Mouse (Mus musculus) CH12.LX (cell line): ENCODE results near the gene Col7a1. TPM values are rescaled to one million over a fixed set of nuclear protein-coding genes. Genes with fewer than 3 reads are reported as not detected.

Experiments
- DNase-seq: peaks from one replicate; pipeline ENCODE4 v3.0.0-alpha.2; 2013; ENCODE audit errors: extremely low read depth
- H3K27ac ChIP-seq: 2 replicates; pipeline ENCODE4 v1.5.1; 2012; ENCODE audit warnings: low read depth, mild to moderate bottlenecking, control low read depth, moderate library complexity; ENCODE audit not compliant: insufficient read depth
- H3K27me3 ChIP-seq: replicated peaks from 2 replicates; pipeline ENCODE3; 2012; ENCODE audit warnings: inconsistent platforms
- H3K36me3 ChIP-seq, 2 experiments: replicated peaks in 1 of 2; 2 replicates each; pipeline versions ENCODE3 to v1.6.1; 2012; ENCODE audit warnings: inconsistent platforms in 1 of 2, low read length in 1 of 2, mild to moderate bottlenecking in 1 of 2, mixed read lengths in 1 of 2, moderate library complexity in 1 of 2; ENCODE audit not compliant: control insufficient read depth in 1 of 2, insufficient read depth in 1 of 2
- H3K4me1 ChIP-seq, 2 experiments: 2 replicates each; pipeline ENCODE4 v1.6.1; 2012; ENCODE audit warnings: inconsistent platforms in 1 of 2, moderate library complexity in 1 of 2; ENCODE audit not compliant: insufficient read depth in 2 of 2, control insufficient read depth in 1 of 2
- H3K4me2 ChIP-seq: 2 replicates; pipeline ENCODE4 v1.6.1; 2012; ENCODE audit warnings: low read depth, mild to moderate bottlenecking, control low read depth; ENCODE audit not compliant: poor library complexity, insufficient read depth, severe bottlenecking
- H3K4me3 ChIP-seq, 3 experiments: fragments of 150-350 bp in 1 of 3; sonication (generic) in 1 of 3; replicated peaks in 1 of 3; 2 replicates each; pipeline versions ENCODE3 to v1.5.1; 2011 to 2012; ENCODE audit warnings: low read depth in 2 of 3, low read length in 2 of 3, mild to moderate bottlenecking in 2 of 3, moderate library complexity in 2 of 3, control low read depth in 1 of 3, improper control_type of control experiment in 1 of 3, inconsistent platforms in 1 of 3, mixed read lengths in 1 of 3; ENCODE audit not compliant: poor library complexity in 1 of 3
- H3K79me2 ChIP-seq: replicated peaks from 2 replicates; pipeline ENCODE4 v1.6.1; 2012; ENCODE audit warnings: mild to moderate bottlenecking, moderate library complexity; ENCODE audit not compliant: control insufficient read depth, poor library complexity, insufficient read depth, severe bottlenecking; ENCODE audit errors: extremely low read depth
- H3K9ac ChIP-seq: 2 replicates; pipeline ENCODE4 v1.6.1; 2012; ENCODE audit warnings: low read depth, mild to moderate bottlenecking, control low read depth, moderate library complexity; ENCODE audit not compliant: insufficient read depth
- H3K9me3 ChIP-seq: replicated peaks from 2 replicates; pipeline ENCODE3; 2012; ENCODE audit warnings: low read length, inconsistent platforms, mixed read lengths
- BHLHE40 ChIP-seq: IDR thresholded peaks from 2 replicates; pipeline ENCODE4 v1.6.1; 2011; ENCODE audit warnings: mild to moderate bottlenecking, low read depth, low read length, improper control_type of control experiment
- CHD1 ChIP-seq: IDR thresholded peaks from 2 replicates; pipeline ENCODE4 v1.6.1; 2012; ENCODE audit warnings: low read depth, low read length, improper control_type of control experiment, inconsistent platforms
- CTCF ChIP-seq, 2 experiments: IDR thresholded peaks in 1 of 2; conservative IDR thresholded peaks in 1 of 2; 2 replicates each; pipeline ENCODE4 v1.5.1; 2011 to 2012; ENCODE audit warnings: low read depth in 2 of 2, low read length in 2 of 2, improper control_type of control experiment in 1 of 2, inconsistent platforms in 1 of 2, mild to moderate bottlenecking in 1 of 2, moderate library complexity in 1 of 2
- E2F4 ChIP-seq: IDR thresholded peaks from 2 replicates; pipeline ENCODE4 v1.6.1; 2011; ENCODE audit warnings: low read depth, low read length, improper control_type of control experiment; ENCODE audit not compliant: insufficient replicate concordance
- ELF1 ChIP-seq: IDR thresholded peaks from 2 replicates; pipeline ENCODE4 v1.6.1; 2014; ENCODE audit warnings: low read depth, mild to moderate bottlenecking, inconsistent platforms, low read length, improper control_type of control experiment
- EP300 ChIP-seq: IDR thresholded peaks from 2 replicates; pipeline ENCODE4 v1.6.1; 2011; ENCODE audit warnings: low read length, improper control_type of control experiment
- JUN ChIP-seq: IDR thresholded peaks from 2 replicates; pipeline ENCODE4 v1.6.1; 2011; ENCODE audit warnings: low read depth, mild to moderate bottlenecking, low read length, improper control_type of control experiment, moderate library complexity; ENCODE audit not compliant: insufficient read depth
- KAT2A ChIP-seq: IDR thresholded peaks from 2 replicates; pipeline ENCODE4 v1.6.1; 2012; ENCODE audit warnings: low read length, improper control_type of control experiment, inconsistent platforms; ENCODE audit not compliant: insufficient replicate concordance
- MAFK ChIP-seq: IDR thresholded peaks from 2 replicates; pipeline ENCODE4 v1.6.1; 2011; ENCODE audit warnings: low read length, improper control_type of control experiment; ENCODE audit not compliant: insufficient replicate concordance
- MAX ChIP-seq: IDR thresholded peaks from 2 replicates; pipeline ENCODE4 v1.6.1; 2011; ENCODE audit warnings: low read length, improper control_type of control experiment
- MEF2A ChIP-seq: IDR thresholded peaks from 2 replicates; pipeline ENCODE4 v1.6.1; 2014; ENCODE audit warnings: low read depth, mild to moderate bottlenecking, inconsistent platforms, low read length, improper control_type of control experiment, borderline replicate concordance
- MXI1 ChIP-seq: IDR thresholded peaks from 2 replicates; pipeline ENCODE4 v1.6.1; 2011; ENCODE audit warnings: mild to moderate bottlenecking, low read depth, low read length, improper control_type of control experiment
- MYC ChIP-seq: IDR thresholded peaks from 2 replicates; pipeline ENCODE4 v1.6.1; 2011; ENCODE audit warnings: low read depth, mild to moderate bottlenecking, improper control_type of control experiment, low read length
- NELFE ChIP-seq: IDR thresholded peaks from 2 replicates; pipeline ENCODE4 v1.6.1; 2011; ENCODE audit warnings: low read depth, low read length, improper control_type of control experiment
- PAX5 ChIP-seq: IDR thresholded peaks from 2 replicates; pipeline ENCODE4 v1.6.1; 2012; ENCODE audit warnings: low read length, inconsistent platforms, mixed read lengths
- POLR2A ChIP-seq: IDR thresholded peaks from 2 replicates; pipeline ENCODE4 v1.6.1; 2011; ENCODE audit warnings: low read depth, mild to moderate bottlenecking, improper control_type of control experiment, low read length
- RCOR1 ChIP-seq: conservative IDR thresholded peaks from 2 replicates; pipeline ENCODE4 v1.6.1; 2012; ENCODE audit warnings: low read depth, mild to moderate bottlenecking, inconsistent platforms, low read length, improper control_type of control experiment
- SMC3 ChIP-seq: IDR thresholded peaks from 2 replicates; pipeline ENCODE4 v1.6.1; 2011; ENCODE audit warnings: low read depth, low read length, improper control_type of control experiment
- TBP ChIP-seq: conservative IDR thresholded peaks from 2 replicates; pipeline ENCODE4 v1.6.1; 2011; ENCODE audit warnings: low read depth, low read length, improper control_type of control experiment
- TCF12 ChIP-seq: IDR thresholded peaks from 2 replicates; pipeline ENCODE4 v1.6.1; 2014; ENCODE audit warnings: low read depth, mild to moderate bottlenecking, inconsistent platforms, low read length, improper control_type of control experiment
- USF1 ChIP-seq: IDR thresholded peaks from 2 replicates; pipeline ENCODE4 v1.6.1; 2014; ENCODE audit warnings: low read depth, mild to moderate bottlenecking, inconsistent platforms, low read length, improper control_type of control experiment
- USF2 ChIP-seq: conservative IDR thresholded peaks from 2 replicates; pipeline ENCODE4 v1.6.1; 2011; ENCODE audit warnings: low read depth, low read length, improper control_type of control experiment
- ZC3H11A ChIP-seq: IDR thresholded peaks from 2 replicates; pipeline ENCODE4 v1.6.1; 2012; ENCODE audit warnings: low read depth, mild to moderate bottlenecking, inconsistent platforms, low read length, improper control_type of control experiment
- ZMIZ1 ChIP-seq: IDR thresholded peaks from 2 replicates; pipeline ENCODE4 v1.6.1; 2012; ENCODE audit warnings: low read depth, mild to moderate bottlenecking, inconsistent platforms, low read length, improper control_type of control experiment
- dilution Hi-C: fragments of 300-500 bp; cut with MboI; formaldehyde crosslinking; loops from 2 replicates; pipeline ENCODE4 v1.14.3; 2020; ENCODE audit warnings: low sequenced_read_pairs; ENCODE audit not compliant: extremely low pct_unique_long_range_greater_than_20kb, extremely low pct_ligation_motif_present
- in situ Hi-C: fragments of 300-500 bp; cut with MboI; formaldehyde crosslinking; loops from 3 replicates; pipeline ENCODE4 v1.14.3; 2019; ENCODE audit warnings: low sequenced_read_pairs, low pct_ligation_motif_present, low pct_unique_long_range_greater_than_20kb, mixed read lengths
- polyA plus RNA-seq: library from polyadenylated mRNA; unstranded; fragments of >175 nt; gene quantifications from 2 replicates; pipeline ENCODE4 v1.2.1, GENCODE M21; 2012; ENCODE audit warnings: low read depth; ENCODE audit not compliant: insufficient read length
- total RNA-seq, 2 experiments: library from RNA; depleted of rRNA; stranded (reverse); fragments of 300-350 nt in 1 of 2; fragments of >200 nt in 1 of 2; gene quantifications; 2 replicates each; pipeline ENCODE4 v1.2.3; 2012 to 2014

Col7a1 gene
- total and polyA plus RNA-seq, 3 experiments, result 0.31 to 2.0 (median 0.98) TPM

DNA sequence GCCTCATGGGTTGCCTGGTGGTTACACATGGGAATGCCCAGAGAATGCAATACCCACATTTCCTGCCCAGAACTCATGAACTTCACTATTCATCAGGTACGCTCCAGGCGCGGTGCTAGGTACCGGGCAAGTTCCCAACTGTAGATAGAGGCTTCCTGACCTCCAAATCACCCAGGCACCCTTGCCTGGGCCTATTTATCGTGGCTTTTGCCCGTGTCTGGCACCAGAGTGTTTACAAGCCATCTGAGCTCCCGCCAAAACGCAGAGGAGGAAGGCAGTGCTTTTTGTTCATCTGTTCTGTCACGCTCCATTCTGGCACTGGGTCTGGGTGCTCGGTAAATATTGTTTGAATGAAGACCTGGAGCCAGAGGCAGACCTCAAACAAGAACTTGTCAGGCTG is 39.8 kb upstream of the Col7a1 start:
- Histone ChIP-seq H3K4me3 (no peak overlapping the region), H3K27ac (no peak overlapping the region), H3K4me2 (no peak overlapping the region), H3K79me2 (no peaks in the 10 kb centered on the region), H3K27me3 (no peaks in the 10 kb centered on the region), H3K36me3 (peaks cover 0 to 13% of the 10 kb centered on the region in 2 experiments), H3K4me1 (no peaks in the 10 kb centered on the region), H3K9me3 (no peaks in the 10 kb centered on the region), H3K9ac (no peak overlapping the region)
- TF ChIP-seq ZC3H11A (no peak), ELF1 (no peak), USF2 (no peak), MYC (no peak), MEF2A (no peak), EP300 (no peak), RCOR1 (no peak), TBP (no peak), CHD1 (no peak), CTCF (conservative IDR thresholded peaks at IDR 0.05 in 1 of 2, IDR thresholded peaks at IDR 0.05 in 1 of 2; ENCODE audit: low read depth in 2 of 2, low read length in 2 of 2) (no peak), KAT2A (no peak), MAX (no peak), NELFE (no peak), SMC3 (no peak), MAFK (no peak)
- in situ Hi-C loops, result no loop called here
- no peak for DNase-seq
- dilution Hi-C loops, result no loop called here

DNA sequence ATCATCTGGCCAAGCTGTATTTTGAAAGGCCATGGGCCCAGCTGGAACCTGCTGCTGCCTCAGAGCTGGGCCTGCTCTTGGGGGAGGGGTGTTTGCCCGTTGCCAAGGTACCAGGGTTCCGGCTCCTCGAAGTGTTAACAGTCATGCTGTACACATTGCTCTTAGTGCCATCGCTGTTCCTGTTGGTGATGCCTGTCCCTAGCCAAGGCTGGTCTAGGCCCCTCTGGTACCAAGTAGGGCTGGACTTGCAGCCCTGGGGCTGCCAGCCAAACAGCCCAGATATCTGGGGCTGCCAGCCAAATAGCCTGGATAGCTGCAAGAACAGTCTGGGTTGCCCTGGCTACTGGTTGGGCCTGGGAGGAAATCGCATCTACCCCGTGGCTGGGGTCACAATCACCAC is 38.9 kb upstream of the Col7a1 start, which contains the start of gene Tmem89:
TSS of gene Tmem89 (plus strand) at position 129 of the 400 bp plus-strand sequence.
- H3K4me3 ChIP-seq, result no peak within 1 kb of the TSS
- H3K9me3 ChIP-seq, result no peaks in the 10 kb centered on the region
- H3K27me3 ChIP-seq, result no peaks in the 10 kb centered on the region
- no peak within 1 kb of the TSS for H3K4me2 ChIP-seq
- DNase-seq, result no peak
- dilution Hi-C loops, result no loop called here
- H3K9ac ChIP-seq, result no peak within 1 kb of the TSS
- H3K36me3 ChIP-seq, result peaks cover 0 to 13% of the 10 kb centered on the region in 2 experiments
- no peaks in the 10 kb centered on the region for H3K79me2 ChIP-seq
- TF ChIP-seq USF1 (no peak), E2F4 (no peak), ELF1 (no peak), EP300 (no peak), MEF2A (no peak), NELFE (no peak), ZMIZ1 (no peak), MXI1 (no peak), TCF12 (no peak), PAX5 (no peak), CHD1 (no peak), SMC3 (no peak), JUN (no peak), POLR2A (no peak), BHLHE40 (no peak)
- in situ Hi-C loops, result no loop called here
- no peaks in the 10 kb centered on the region for H3K4me1 ChIP-seq
- H3K27ac ChIP-seq, result no peak within 1 kb of the TSS
